Mouse (Mus musculus) thymus, adult 2 months (tissue): ENCODE measurements around the gene Frmd4a.

ENCODE experiments used
- CTCF ChIP-seq: fragments of 200-500 bp; IDR thresholded peaks from 2 replicates; pipeline ENCODE4 v1.5.1; 2012; ENCODE audit warnings: mild to moderate bottlenecking, control low read depth, low read length, moderate library complexity, borderline replicate concordance; ENCODE audit not compliant: control insufficient read depth, poor library complexity, insufficient read depth; ENCODE audit errors: extremely low read depth
- POLR2A ChIP-seq: fragments of 200-500 bp; IDR thresholded peaks from 2 replicates; pipeline ENCODE4 v1.6.1; 2012; ENCODE audit warnings: mild to moderate bottlenecking, low read length, control low read depth, moderate library complexity; ENCODE audit not compliant: control insufficient read depth, poor library complexity, insufficient read depth; ENCODE audit errors: extremely low read depth

DNA sequence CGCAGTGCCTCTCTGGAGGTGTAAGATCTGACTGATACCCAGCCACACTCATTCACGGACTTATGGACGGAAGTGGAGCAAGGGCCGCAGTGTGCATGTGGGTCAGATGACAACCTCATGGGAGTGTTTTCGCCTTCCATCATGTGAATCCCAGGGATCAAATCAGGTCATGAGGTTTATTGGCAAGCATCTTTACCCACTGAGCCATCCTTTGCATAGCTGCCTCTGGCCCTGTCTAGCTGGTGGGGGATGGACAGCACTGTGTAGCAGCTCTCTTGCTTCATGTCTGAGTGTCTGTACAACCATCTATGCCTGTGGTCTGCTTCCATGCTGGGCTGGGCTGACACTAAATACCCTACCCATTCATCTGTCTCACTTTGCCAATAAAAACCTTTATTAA is 443.4 kb downstream of the Frmd4a start:
- TF ChIP-seq CTCF (no peak), POLR2A (no peak)
